Mouse (Mus musculus) heart, adult 2 months (tissue): ENCODE data around the gene Cript. TPM values are rescaled to one million over a fixed set of nuclear protein-coding genes. Genes with fewer than 3 reads are reported as not detected.
A peak's percentile ranks its signal among the peaks of the same experiment; 100 is the strongest.

Experiments used
- DNase-seq, 2 experiments: peaks; one replicate each; pipeline ENCODE4 v3.0.0; 2021
- H3K27ac ChIP-seq: fragments of 200-600 bp; 2 replicates; pipeline ENCODE4 v1.8.1; 2022
- H3K27me3 ChIP-seq: fragments of 200-500 bp; 2 replicates; pipeline ENCODE4 v1.6.1; 2012; ENCODE audit warnings: mild to moderate bottlenecking, low read length, inconsistent platforms, mixed read lengths; ENCODE audit not compliant: control insufficient read depth, insufficient read depth
- H3K36me3 ChIP-seq: fragments of 200-500 bp; 2 replicates; pipeline ENCODE4 v1.6.1; 2012; ENCODE audit warnings: low read length, inconsistent platforms; ENCODE audit not compliant: control insufficient read depth, insufficient read depth
- H3K4me1 ChIP-seq: fragments of 200-500 bp; 2 replicates; pipeline ENCODE4 v1.6.1; 2011; ENCODE audit warnings: low read length; ENCODE audit not compliant: control insufficient read depth, insufficient read depth
- H3K4me3 ChIP-seq: fragments of 200-600 bp; 2 replicates; pipeline ENCODE4 v1.8.1; 2022
- H3K79me2 ChIP-seq: fragments of 200-500 bp; replicated peaks from 2 replicates; pipeline ENCODE4 v1.6.1; 2012; ENCODE audit warnings: mild to moderate bottlenecking, inconsistent platforms, low read length, moderate library complexity, mixed read lengths; ENCODE audit not compliant: control insufficient read depth, insufficient read depth
- H3K9ac ChIP-seq: fragments of 200-500 bp; 2 replicates; pipeline ENCODE4 v1.6.1; 2012; ENCODE audit warnings: low read depth, mild to moderate bottlenecking, control low read depth, inconsistent platforms, low read length, mixed read lengths
- CTCF ChIP-seq: fragments of 200-600 bp; IDR thresholded peaks from 2 replicates; pipeline ENCODE4 v1.8.1; 2022; ENCODE audit warnings: antibody characterized with exemption, mild to moderate bottlenecking, moderate library complexity
- EP300 ChIP-seq: fragments of 200-500 bp; IDR thresholded peaks from 2 replicates; pipeline ENCODE4 v1.6.1; 2011; ENCODE audit warnings: low read depth, low read length, control low read depth; ENCODE audit not compliant: insufficient read depth
- POLR2A ChIP-seq: fragments of 200-500 bp; IDR thresholded peaks from 2 replicates; pipeline ENCODE4 v1.6.1; 2011; ENCODE audit warnings: mild to moderate bottlenecking, low read depth, low read length, control low read depth; ENCODE audit not compliant: insufficient read depth
- WGBS: fragments of 180-500 bp; shearing (Covaris S2); methylation state at CpG from one replicate; pipeline ENCODE4 v1.1.7; 2018; 5-methylcytosine and 5-hydroxymethylcytosine counted together
- intact Hi-C: fragments of 180-260 bp; cut with DNase I; formaldehyde crosslinking; loops from one replicate; pipeline ENCODE4 v1.15.1; 2025
- polyA plus RNA-seq: library from polyadenylated mRNA; depleted of rRNA; stranded (reverse); fragments of >200 nt; gene quantifications from 2 replicates; pipeline ENCODE4 v1.2.3, GENCODE M21; 2012
- total RNA-seq, 2 experiments: library from RNA; stranded (reverse); gene quantifications; 2 replicates each; pipeline ENCODE4 v1.2.3; 2021

Gene Cript
- total and polyA plus RNA-seq, 3 experiments: 15.3 to 43.7 (median 43.5) TPM

- peak; percentile 29 to 38 for DNase-seq
- H3K4me1 ChIP-seq: peaks cover 19% of the 10 kb centered on the region
Measured at GRCm38 (mm10) chr17:86986449-86987138, 38.8 kb upstream of the Cript start.

GRCm38 (mm10) chr17:86988161-86988560, 37.2 kb upstream of the Cript start:
- no peak overlapping the region for H3K4me3 ChIP-seq
- peak in 1 of 2 experiments; percentile 23 for DNase-seq
- H3K4me1 ChIP-seq: peaks cover 16% of the 10 kb centered on the region
- H3K9ac ChIP-seq: no peak overlapping the region
- peaks cover 4% of the 10 kb centered on the region; the same call in 1 of the 2 replicates for H3K36me3 ChIP-seq
- TF ChIP-seq POLR2A (no peak), CTCF (peak; percentile 39)
- no peaks in the 10 kb centered on the region; the same call in 1 of the 2 replicates for H3K79me2 ChIP-seq
- intact Hi-C loops: loop anchor here (5.0 kb wide), 1 partner anchor 71 kb away; the partner anchor contains the start of gene Tmem247
- H3K27ac ChIP-seq: peak overlapping the region; percentile 54
- H3K27me3 ChIP-seq: no peaks in the 10 kb centered on the region
- 63% methylated on average over 5 of the region's 5 CpGs for WGBS

More at GRCm38 (mm10) chr17:86986449-86987138, 38.8 kb upstream of the Cript start:
- TF ChIP-seq POLR2A: no peak
- TF ChIP-seq CTCF: no peak
- TF ChIP-seq EP300: no peak
- Histone ChIP-seq H3K36me3 (peaks cover 4% of the 10 kb centered on the region; the same call in 1 of the 2 replicates), H3K79me2 (no peaks in the 10 kb centered on the region; the same call in 1 of the 2 replicates), H3K9ac (peak overlapping the region; percentile 16; the same call in 1 of the 2 replicates), H3K27me3 (no peaks in the 10 kb centered on the region), H3K27ac (peak overlapping the region; percentile 60), H3K4me3 (no peak overlapping the region)
- WGBS: 49% methylated on average over 17 of the region's 17 CpGs
- intact Hi-C loops: loop anchor here (5.0 kb wide), 1 partner anchor 69 kb away; the partner anchor contains the start of gene Tmem247

- H3K27ac ChIP-seq: peak overlapping the region; percentile 54
- no peaks in the 10 kb centered on the region for H3K27me3 ChIP-seq
- no peak overlapping the region for H3K9ac ChIP-seq
- no peak for TF ChIP-seq CTCF
- DNase-seq: peak; percentile 42 to 43
- H3K4me1 ChIP-seq: peaks cover 16% of the 10 kb centered on the region
- intact Hi-C loops: loop anchor here (5.0 kb wide), 1 partner anchor 71 kb away; the partner anchor contains the start of gene Tmem247
- WGBS: 31% methylated on average over 6 of the region's 6 CpGs
- peaks cover 4% of the 10 kb centered on the region; the same call in 1 of the 2 replicates for H3K36me3 ChIP-seq
- no peak overlapping the region for H3K4me3 ChIP-seq
- no peaks in the 10 kb centered on the region; the same call in none of the 2 replicates for H3K79me2 ChIP-seq
Measured at GRCm38 (mm10) chr17:86988601-86989184, 36.7 kb upstream of the Cript start.

GRCm38 (mm10) chr17:86991306-86991705, 34.0 kb upstream of the Cript start:
- no peak for TF ChIP-seq POLR2A
- TF ChIP-seq CTCF: no peak
- TF ChIP-seq EP300: no peak
- peaks cover 1% of the 10 kb centered on the region for H3K79me2 ChIP-seq
- peaks cover 4% of the 10 kb centered on the region; the same call in 1 of the 2 replicates for H3K36me3 ChIP-seq
- H3K27me3 ChIP-seq: no peaks in the 10 kb centered on the region
- intact Hi-C loops: no loop called here
- DNase-seq: peak in 1 of 2 experiments; percentile 15
- no peak overlapping the region for H3K9ac ChIP-seq
- H3K4me1 ChIP-seq: peaks cover 15% of the 10 kb centered on the region
- no peak overlapping the region for H3K27ac ChIP-seq
- 84% methylated on average over 8 of the region's 8 CpGs for WGBS
- no peak overlapping the region for H3K4me3 ChIP-seq

GRCm38 (mm10) chr17:86997323-86997722, 28.0 kb upstream of the Cript start:
- TF ChIP-seq EP300 (no peak), POLR2A (no peak), CTCF (no peak)
- intact Hi-C loops: no loop called here
- no peaks in the 10 kb centered on the region for H3K27me3 ChIP-seq
- H3K4me3 ChIP-seq: no peak overlapping the region
- H3K27ac ChIP-seq: no peak overlapping the region
- peaks cover 6% of the 10 kb centered on the region; the same call in 1 of the 2 replicates for H3K36me3 ChIP-seq
- peaks cover 1% of the 10 kb centered on the region; the same call in 1 of the 2 replicates for H3K79me2 ChIP-seq
- WGBS: 82% methylated on average over 6 of the region's 6 CpGs
- H3K4me1 ChIP-seq: no peaks in the 10 kb centered on the region
- H3K9ac ChIP-seq: no peak overlapping the region
- no peak for DNase-seq

- no peak overlapping the region for H3K27ac ChIP-seq
Measured at GRCm38 (mm10) chr17:87008950-87009349, 16.4 kb upstream of the Cript start.

More at GRCm38 (mm10) chr17:87008950-87009349, 16.4 kb upstream of the Cript start:
- Histone ChIP-seq H3K79me2 (no peaks in the 10 kb centered on the region), H3K27me3 (no peaks in the 10 kb centered on the region), H3K4me1 (no peaks in the 10 kb centered on the region; the same call in 1 of the 2 replicates), H3K36me3 (no peaks in the 10 kb centered on the region), H3K9ac (no peak overlapping the region), H3K4me3 (no peak overlapping the region)
- intact Hi-C loops: no loop called here
- WGBS: 91% methylated on average over 3 of the region's 3 CpGs
- TF ChIP-seq CTCF (peak; percentile 51), EP300 (no peak), POLR2A (no peak)
- DNase-seq: no peak
